Mouse (Mus musculus) MEL (cell line): Measurements from ENCODE around the gene Osbpl9. TPM values are rescaled to one million over a fixed set of nuclear protein-coding genes. Genes with fewer than 3 reads are reported as not detected.

ENCODE experiments used
- DNase-seq: peaks from one replicate; pipeline ENCODE4 v3.0.0; 2011; ENCODE audit warnings: low read depth, low spot score
- H3K27ac ChIP-seq: 2 replicates; pipeline ENCODE4 v1.5.1; 2012; ENCODE audit warnings: low read depth, mild to moderate bottlenecking, control low read depth, low read length, moderate library complexity; ENCODE audit not compliant: control insufficient read depth
- H3K27me3 ChIP-seq, 2 experiments: fragments of 150-350 bp in 1 of 2; sonication (generic) in 1 of 2; 2 replicates each; pipeline ENCODE4 v1.6.1; 2012; ENCODE audit warnings: low read length in 2 of 2, mild to moderate bottlenecking in 2 of 2, improper control_type of control experiment in 1 of 2, moderate library complexity in 1 of 2; ENCODE audit not compliant: insufficient read depth in 2 of 2, control insufficient read depth in 1 of 2
- H3K36me3 ChIP-seq, 2 experiments: 2 replicates each; pipeline ENCODE4 v1.6.1; 2012 to 2014; ENCODE audit warnings: low read length in 2 of 2, improper control_type of control experiment in 1 of 2, inconsistent platforms in 1 of 2, mild to moderate bottlenecking in 1 of 2; ENCODE audit not compliant: insufficient read depth in 2 of 2, control insufficient read depth in 1 of 2
- H3K4me1 ChIP-seq, 2 experiments: fragments of 150-350 bp in 1 of 2; sonication (generic) in 1 of 2; 2 replicates each; pipeline ENCODE4 v1.6.1; 2012; ENCODE audit warnings: low read length in 2 of 2, improper control_type of control experiment in 1 of 2, mild to moderate bottlenecking in 1 of 2; ENCODE audit not compliant: insufficient read depth in 2 of 2, control insufficient read depth in 1 of 2
- H3K4me3 ChIP-seq, 2 experiments: fragments of 150-350 bp in 1 of 2; sonication (generic) in 1 of 2; 2 replicates each; pipeline ENCODE4 v1.5.1; 2012; ENCODE audit warnings: low read depth in 2 of 2, low read length in 2 of 2, mild to moderate bottlenecking in 2 of 2, moderate library complexity in 2 of 2, control low read depth in 1 of 2, improper control_type of control experiment in 1 of 2; ENCODE audit not compliant: control insufficient read depth in 1 of 2, insufficient read depth in 1 of 2
- H3K79me2 ChIP-seq: 2 replicates; pipeline ENCODE4 v1.6.1; 2012; ENCODE audit warnings: mild to moderate bottlenecking, low read length, moderate library complexity; ENCODE audit not compliant: control insufficient read depth, poor library complexity, insufficient read depth
- H3K9ac ChIP-seq: 2 replicates; pipeline ENCODE4 v1.6.1; 2012; ENCODE audit warnings: low read depth, mild to moderate bottlenecking, control low read depth, low read length, moderate library complexity; ENCODE audit not compliant: control insufficient read depth, poor library complexity, severe bottlenecking
- H3K9me3 ChIP-seq: fragments of 150-350 bp; sonication (generic); replicated peaks from 2 replicates; pipeline ENCODE4 v1.6.1; 2012; ENCODE audit warnings: mild to moderate bottlenecking, low read length, improper control_type of control experiment, moderate library complexity; ENCODE audit not compliant: insufficient read depth
- BHLHE40 ChIP-seq: IDR thresholded peaks from 2 replicates; pipeline ENCODE4 v1.6.1; 2012; ENCODE audit warnings: low read depth, mild to moderate bottlenecking, inconsistent platforms, low read length, improper control_type of control experiment, borderline replicate concordance
- CHD1 ChIP-seq: IDR thresholded peaks from 2 replicates; pipeline ENCODE4 v1.6.1; 2012; ENCODE audit warnings: low read depth, mild to moderate bottlenecking, inconsistent platforms, low read length, improper control_type of control experiment
- CHD2 ChIP-seq: IDR thresholded peaks from 2 replicates; pipeline ENCODE4 v1.6.1; 2011; ENCODE audit warnings: low read length, improper control_type of control experiment
- CTCF ChIP-seq, 3 experiments: IDR thresholded peaks in 2 of 3; conservative IDR thresholded peaks in 1 of 3; 2 replicates each; pipeline ENCODE4 v1.5.1; 2011 to 2012; ENCODE audit warnings: low read length in 3 of 3, low read depth in 2 of 3, mild to moderate bottlenecking in 2 of 3, improper control_type of control experiment in 1 of 3, inconsistent platforms in 1 of 3, mixed read lengths in 1 of 3, moderate library complexity in 1 of 3; ENCODE audit not compliant: control insufficient read depth in 1 of 3, insufficient read depth in 1 of 3, poor library complexity in 1 of 3, severe bottlenecking in 1 of 3
- E2F4 ChIP-seq: IDR thresholded peaks from 2 replicates; pipeline ENCODE4 v1.6.1; 2011; ENCODE audit warnings: low read depth, low read length, improper control_type of control experiment, borderline replicate concordance
- EP300 ChIP-seq, 2 experiments: IDR thresholded peaks; 2 replicates each; pipeline ENCODE4 v1.6.1; 2011; ENCODE audit warnings: improper control_type of control experiment in 2 of 2, low read length in 2 of 2, low read depth in 1 of 2, mild to moderate bottlenecking in 1 of 2
- ETS1 ChIP-seq: IDR thresholded peaks from 2 replicates; pipeline ENCODE4 v1.6.1; 2012; ENCODE audit warnings: low read depth, mild to moderate bottlenecking, inconsistent platforms, low read length, improper control_type of control experiment, moderate library complexity
- GATA1 ChIP-seq: IDR thresholded peaks from 2 replicates; pipeline ENCODE4 v1.6.1; 2011; ENCODE audit warnings: low read depth, low read length, improper control_type of control experiment
- KAT2A ChIP-seq: conservative IDR thresholded peaks from 2 replicates; pipeline ENCODE4 v1.6.1; 2012; ENCODE audit warnings: low read depth, low read length, improper control_type of control experiment, inconsistent platforms
- MAFK ChIP-seq: IDR thresholded peaks from 2 replicates; pipeline ENCODE4 v1.6.1; 2011; ENCODE audit warnings: low read depth, mild to moderate bottlenecking, low read length, improper control_type of control experiment, borderline replicate concordance
- MAZ ChIP-seq: IDR thresholded peaks from 2 replicates; pipeline ENCODE4 v1.6.1; 2012; ENCODE audit warnings: low read depth, mild to moderate bottlenecking, inconsistent platforms, low read length, improper control_type of control experiment
- MEF2A ChIP-seq: IDR thresholded peaks from 2 replicates; pipeline ENCODE4 v1.6.1; 2014; ENCODE audit warnings: low read depth, mild to moderate bottlenecking, inconsistent platforms, low read length, improper control_type of control experiment; ENCODE audit not compliant: poor library complexity, insufficient replicate concordance, severe bottlenecking; ENCODE audit errors: extremely low read depth
- MXI1 ChIP-seq: IDR thresholded peaks from 2 replicates; pipeline ENCODE4 v1.6.1; 2011; ENCODE audit warnings: mild to moderate bottlenecking, low read depth, low read length, improper control_type of control experiment
- MYB ChIP-seq: IDR thresholded peaks from 2 replicates; pipeline ENCODE4 v1.6.1; 2011; ENCODE audit warnings: mild to moderate bottlenecking, low read depth, low read length, improper control_type of control experiment
- MYC ChIP-seq: IDR thresholded peaks from 2 replicates; pipeline ENCODE4 v1.6.1; 2011; ENCODE audit warnings: low read depth, mild to moderate bottlenecking, low read length, improper control_type of control experiment, moderate library complexity
- NELFE ChIP-seq: IDR thresholded peaks from 2 replicates; pipeline ENCODE4 v1.6.1; 2011; ENCODE audit warnings: low read depth, low read length, improper control_type of control experiment
- POLR2A ChIP-seq, 2 experiments: IDR thresholded peaks; 2 replicates each; pipeline ENCODE4 v1.6.1; 2011 to 2012; ENCODE audit warnings: low read length in 2 of 2, mild to moderate bottlenecking in 2 of 2, control low read depth in 1 of 2, improper control_type of control experiment in 1 of 2, low read depth in 1 of 2, moderate library complexity in 1 of 2; ENCODE audit not compliant: control insufficient read depth in 1 of 2, insufficient read depth in 1 of 2, poor library complexity in 1 of 2
- POLR2AphosphoS2 ChIP-seq: IDR thresholded peaks from 2 replicates; pipeline ENCODE4 v1.6.1; 2011; ENCODE audit warnings: low read length, improper control_type of control experiment
- POLR2AphosphoS5 ChIP-seq: IDR thresholded peaks from 2 replicates; pipeline ENCODE4 v1.6.1; 2012; ENCODE audit warnings: low read depth, borderline replicate concordance, mild to moderate bottlenecking, inconsistent platforms, low read length, moderate library complexity, mixed read lengths
- RAD21 ChIP-seq: IDR thresholded peaks from 2 replicates; pipeline ENCODE4 v1.6.1; 2011; ENCODE audit warnings: mild to moderate bottlenecking, low read depth, low read length, improper control_type of control experiment
- RCOR1 ChIP-seq: IDR thresholded peaks from 2 replicates; pipeline ENCODE4 v1.6.1; 2012; ENCODE audit warnings: low read depth, mild to moderate bottlenecking, inconsistent platforms, low read length, improper control_type of control experiment
- SIN3A ChIP-seq: IDR thresholded peaks from 2 replicates; pipeline ENCODE4 v1.6.1; 2012; ENCODE audit warnings: low read length, improper control_type of control experiment, inconsistent platforms
- SMC3 ChIP-seq: IDR thresholded peaks from 2 replicates; pipeline ENCODE4 v1.6.1; 2011; ENCODE audit warnings: low read depth, low read length, improper control_type of control experiment
- TAL1 ChIP-seq: IDR thresholded peaks from 2 replicates; pipeline ENCODE4 v1.6.1; 2012; ENCODE audit warnings: mild to moderate bottlenecking, inconsistent platforms, low read length, moderate library complexity, mixed read lengths
- TBP ChIP-seq: IDR thresholded peaks from 2 replicates; pipeline ENCODE4 v1.8.0; 2011; ENCODE audit warnings: low read depth, low read length, improper control_type of control experiment
- TCF12 ChIP-seq: IDR thresholded peaks from 2 replicates; pipeline ENCODE4 v1.6.1; 2014; ENCODE audit warnings: low read depth, mild to moderate bottlenecking, inconsistent platforms, low read length, improper control_type of control experiment, moderate library complexity
- UBTF ChIP-seq: IDR thresholded peaks from 2 replicates; pipeline ENCODE4 v1.6.1; 2012; ENCODE audit warnings: low read depth, mild to moderate bottlenecking, inconsistent platforms, low read length, improper control_type of control experiment, moderate library complexity, borderline replicate concordance; ENCODE audit not compliant: insufficient read depth
- USF1 ChIP-seq: IDR thresholded peaks from 2 replicates; pipeline ENCODE4 v1.6.1; 2014; ENCODE audit warnings: low read depth, mild to moderate bottlenecking, inconsistent platforms, low read length, improper control_type of control experiment, moderate library complexity
- ZC3H11A ChIP-seq: IDR thresholded peaks from 2 replicates; pipeline ENCODE4 v1.6.1; 2012; ENCODE audit warnings: low read depth, mild to moderate bottlenecking, inconsistent platforms, low read length, improper control_type of control experiment
- polyA plus RNA-seq, 2 experiments: library from polyadenylated mRNA; stranded (reverse) in 1 of 2; unstranded in 1 of 2; fragments of >175 nt in 1 of 2; fragments of >200 nt in 1 of 2; gene quantifications; 2 replicates each; pipeline versions ENCODE4 v1.2.1 to v1.2.4; 2012; ENCODE audit warnings: low replicate concordance in 2 of 2, low read depth in 1 of 2; ENCODE audit not compliant: insufficient read length in 2 of 2, insufficient read depth in 1 of 2, missing spikeins in 1 of 2
- total RNA-seq: library from RNA; depleted of rRNA; stranded (reverse); fragments of 300-350 nt; gene quantifications from 2 replicates; pipeline ENCODE4 v1.2.3, GENCODE M21; 2012

The Osbpl9 gene
- total and polyA plus RNA-seq, 3 experiments: 14.9 to 42.6 TPM; not detected in 1

DNA sequence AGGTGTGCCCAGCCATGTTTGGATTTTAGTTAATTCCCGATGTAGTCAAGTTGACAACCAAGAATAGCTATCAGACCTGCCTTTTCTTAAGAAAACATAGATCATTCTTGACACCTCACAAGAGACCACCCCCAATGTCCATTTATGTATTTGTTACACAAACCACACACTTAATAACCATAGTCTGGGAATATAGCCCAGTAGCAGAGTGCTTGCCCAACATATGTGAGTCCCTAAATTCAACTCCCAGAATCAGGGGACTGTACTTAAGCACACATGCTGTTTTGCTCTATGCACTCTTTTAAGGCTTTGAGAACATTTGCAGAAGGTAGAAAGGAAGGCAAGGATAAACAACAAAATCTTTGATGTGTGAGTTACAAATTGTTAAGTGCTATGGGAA lies 1.9 kb upstream of the Osbpl9 start:
- H3K9me3 ChIP-seq: no peaks in the 10 kb centered on the region
- H3K4me3 ChIP-seq: no peak overlapping the region
- H3K27ac ChIP-seq: no peak overlapping the region
- no peak overlapping the region for H3K9ac ChIP-seq
- peaks cover 1 to 4% of the 10 kb centered on the region in 2 experiments; a peak in 3 of 4 replicates for H3K27me3 ChIP-seq
- no peak for DNase-seq
- H3K79me2 ChIP-seq: no peaks in the 10 kb centered on the region
- peaks cover 0 to 2% of the 10 kb centered on the region in 2 experiments; a peak in 2 of 4 replicates for H3K4me1 ChIP-seq
- no peak for TF ChIP-seq SIN3A
- no peak for TF ChIP-seq TBP
- TF ChIP-seq ETS1: no peak
- TF ChIP-seq KAT2A: no peak
- TF ChIP-seq MEF2A: no peak
- TF ChIP-seq EP300 (IDR thresholded peaks at IDR 0.05; ENCODE audit: low read depth in 1 of 2, low read length in 2 of 2): no peak
- no peak for TF ChIP-seq BHLHE40
- no peak for TF ChIP-seq RCOR1
- no peak for TF ChIP-seq TCF12
- TF ChIP-seq MYB: no peak
- no peak for TF ChIP-seq CHD2
- no peak for TF ChIP-seq NELFE
- no peak for TF ChIP-seq ZC3H11A
- TF ChIP-seq POLR2A (IDR thresholded peaks at IDR 0.05; ENCODE audit: control insufficient read depth in 1 of 2, insufficient read depth in 1 of 2, low read depth in 1 of 2, low read length in 2 of 2, poor library complexity in 1 of 2): no peak
- TF ChIP-seq TAL1: no peak
- TF ChIP-seq RAD21: no peak
- H3K36me3 ChIP-seq: peaks cover 0 to 6% of the 10 kb centered on the region in 2 experiments; a peak in 2 of 4 replicates

DNA sequence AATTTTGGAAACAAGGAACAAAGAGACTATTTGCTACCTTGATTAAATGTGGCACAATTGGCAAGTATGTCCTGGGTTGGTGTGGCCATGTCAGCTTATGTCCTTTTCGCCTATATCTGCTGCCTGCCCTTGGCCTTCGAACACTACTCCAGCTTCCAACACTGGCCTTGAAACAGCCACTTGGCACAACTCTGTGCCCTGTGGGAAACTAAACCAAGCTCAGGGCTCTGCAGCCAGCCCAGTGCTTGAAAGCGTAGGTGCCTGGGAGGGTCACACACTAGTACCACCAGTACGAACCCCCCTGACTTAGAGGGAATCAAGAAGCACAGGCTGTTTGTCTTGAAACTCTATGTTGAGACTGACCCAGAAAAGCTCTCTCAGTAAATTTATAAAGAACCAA lies 3.0 kb downstream of the Osbpl9 start:
- Histone ChIP-seq H3K36me3 (peaks cover 0 to 6% of the 10 kb centered on the region in 2 experiments; a peak in 2 of 4 replicates), H3K9ac (no peak overlapping the region), H3K4me3 (no peak overlapping the region), H3K9me3 (no peaks in the 10 kb centered on the region), H3K4me1 (peaks cover 0 to 2% of the 10 kb centered on the region in 2 experiments; a peak in 2 of 4 replicates), H3K27me3 (0 out of 4 replicates have a peak, but pooled peaks cover 0 to 2% of the 10 kb centered on the region in 2 experiments), H3K79me2 (no peaks in the 10 kb centered on the region), H3K27ac (no peak overlapping the region)
- TF ChIP-seq NELFE (no peak), UBTF (no peak), POLR2A (IDR thresholded peaks at IDR 0.05; ENCODE audit: control insufficient read depth in 1 of 2, insufficient read depth in 1 of 2, low read depth in 1 of 2, low read length in 2 of 2, poor library complexity in 1 of 2) (no peak), ETS1 (no peak), CTCF (IDR thresholded peaks at IDR 0.05 in 2 of 3, conservative IDR thresholded peaks at IDR 0.05 in 1 of 3; ENCODE audit: control insufficient read depth in 1 of 3, insufficient read depth in 1 of 3, low read depth in 2 of 3, low read length in 3 of 3, poor library complexity in 1 of 3, severe bottlenecking in 1 of 3) (no peak), E2F4 (no peak), POLR2AphosphoS5 (no peak), POLR2AphosphoS2 (no peak), MYC (no peak), MYB (no peak), MAFK (no peak), TCF12 (no peak), SMC3 (no peak), BHLHE40 (no peak), MXI1 (no peak), CHD1 (no peak), MAZ (no peak), ZC3H11A (no peak), GATA1 (no peak), USF1 (no peak)
- no peak for DNase-seq
